Mouse (Mus musculus) heart, adult 9 months (tissue): ENCODE results near the gene Frmpd2.

Experiments used
- DNase-seq, 2 experiments: peaks; one replicate each; pipeline ENCODE4 v3.0.0; 2022; ENCODE audit warnings: low spot score in 2 of 2

Frmpd2 gene

DNA sequence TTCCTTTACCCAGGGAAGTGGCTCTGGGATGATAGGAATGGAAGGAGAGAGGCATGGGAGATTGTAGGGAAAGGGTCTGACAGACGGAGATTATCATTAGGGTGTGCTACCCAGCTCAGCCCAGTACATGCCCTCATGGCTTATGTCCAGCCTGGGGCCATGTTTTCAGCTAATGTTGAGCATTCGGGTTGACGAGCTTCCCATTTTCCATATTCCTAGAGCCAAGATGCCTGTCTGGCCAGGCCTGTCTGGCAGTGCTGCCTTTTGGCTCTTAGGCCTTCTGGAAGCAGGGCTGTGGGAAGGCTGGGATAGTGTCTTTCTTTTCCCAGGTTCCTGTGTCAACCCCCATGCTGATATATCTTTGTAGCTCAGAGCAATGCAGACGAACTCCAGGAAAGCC lies 35.2 kb downstream of the Frmpd2 start:
- DNase-seq, result no peak

DNA sequence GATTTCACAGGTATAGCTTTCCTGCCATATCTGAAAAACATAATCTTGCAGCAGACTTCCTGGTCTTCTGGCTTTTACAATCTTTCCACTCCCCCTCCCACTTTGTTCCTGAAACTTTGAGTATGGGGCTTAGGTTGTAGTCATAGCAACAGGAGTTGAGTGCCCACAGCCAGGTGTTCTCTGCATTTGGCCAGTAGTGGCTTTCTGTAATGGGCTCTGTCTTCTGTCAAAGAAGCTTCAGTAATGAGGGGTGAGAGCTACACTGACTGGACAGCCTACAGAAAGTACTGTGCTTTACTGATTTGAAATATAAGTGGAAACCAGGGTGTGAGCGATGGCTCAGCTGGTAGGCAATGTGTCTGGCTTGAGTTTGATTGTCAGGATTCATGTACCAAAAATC lies 37.2 kb downstream of the Frmpd2 start:
- DNase-seq, result no peak

DNA sequence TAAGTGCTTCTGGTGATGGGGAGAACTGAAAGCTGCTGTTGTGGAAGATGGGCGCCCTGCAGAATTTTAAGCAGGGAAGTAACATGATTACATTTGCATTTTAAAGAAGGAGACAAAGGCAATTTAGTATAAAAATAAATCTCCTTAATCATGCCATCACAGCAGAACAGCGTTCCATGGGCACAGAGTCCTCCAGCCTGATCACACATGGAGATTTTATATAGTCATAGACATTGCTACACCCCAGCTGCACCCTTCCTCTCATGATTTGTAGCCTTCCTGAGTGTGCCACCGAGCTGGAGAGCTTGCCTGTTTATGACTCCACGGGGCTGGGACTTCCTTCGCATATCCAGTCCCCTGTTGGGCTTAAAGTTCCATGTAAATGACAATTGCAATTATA lies 42.4 kb downstream of the Frmpd2 start:
- DNase-seq, result no peak

DNA sequence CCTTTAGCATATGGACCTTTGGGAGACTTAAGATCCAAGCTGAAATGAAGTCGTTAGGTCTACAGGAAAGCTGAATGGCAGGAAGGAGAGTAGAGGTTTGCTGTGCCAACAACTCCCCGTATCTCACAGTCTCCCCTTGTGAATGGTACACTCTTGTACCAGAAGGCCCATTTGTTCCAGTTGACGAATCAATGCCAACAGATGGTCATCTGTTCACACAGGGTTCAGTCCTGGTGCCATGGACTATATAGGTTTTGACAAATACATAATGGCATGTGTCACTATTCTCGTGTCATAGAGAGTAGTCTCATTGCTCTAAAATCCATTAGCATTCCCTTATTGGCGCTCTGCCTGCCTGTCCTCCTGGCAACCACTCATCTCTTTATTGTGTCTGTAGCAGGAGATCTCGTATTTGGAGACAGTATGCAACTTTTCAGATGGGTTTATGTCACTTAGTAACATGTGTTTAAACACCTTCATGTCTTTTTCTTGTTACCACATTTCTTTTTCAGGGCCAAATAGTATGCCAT lies 43.3 kb downstream of the Frmpd2 start:
- no peak for DNase-seq

DNA sequence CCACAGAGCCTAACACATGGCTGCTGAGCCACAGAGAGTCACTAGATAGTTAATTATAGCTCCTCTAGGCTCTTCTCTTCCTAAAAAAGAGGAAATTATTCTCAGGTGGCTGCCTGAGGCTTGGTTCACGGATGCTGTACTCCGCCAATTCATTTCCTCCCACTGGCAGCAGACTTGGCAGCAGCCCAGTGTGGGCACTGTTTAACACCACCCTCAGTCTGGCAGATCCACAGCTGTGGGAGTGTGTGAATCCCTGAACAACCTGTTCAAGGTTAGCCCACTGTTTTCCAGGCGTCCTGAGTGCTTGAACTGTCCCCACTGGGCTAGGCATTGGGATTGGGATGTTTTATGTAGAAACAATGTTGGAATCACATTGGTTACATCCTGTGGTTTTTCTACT lies 50.0 kb downstream of the Frmpd2 start:
- no peak for DNase-seq

DNA sequence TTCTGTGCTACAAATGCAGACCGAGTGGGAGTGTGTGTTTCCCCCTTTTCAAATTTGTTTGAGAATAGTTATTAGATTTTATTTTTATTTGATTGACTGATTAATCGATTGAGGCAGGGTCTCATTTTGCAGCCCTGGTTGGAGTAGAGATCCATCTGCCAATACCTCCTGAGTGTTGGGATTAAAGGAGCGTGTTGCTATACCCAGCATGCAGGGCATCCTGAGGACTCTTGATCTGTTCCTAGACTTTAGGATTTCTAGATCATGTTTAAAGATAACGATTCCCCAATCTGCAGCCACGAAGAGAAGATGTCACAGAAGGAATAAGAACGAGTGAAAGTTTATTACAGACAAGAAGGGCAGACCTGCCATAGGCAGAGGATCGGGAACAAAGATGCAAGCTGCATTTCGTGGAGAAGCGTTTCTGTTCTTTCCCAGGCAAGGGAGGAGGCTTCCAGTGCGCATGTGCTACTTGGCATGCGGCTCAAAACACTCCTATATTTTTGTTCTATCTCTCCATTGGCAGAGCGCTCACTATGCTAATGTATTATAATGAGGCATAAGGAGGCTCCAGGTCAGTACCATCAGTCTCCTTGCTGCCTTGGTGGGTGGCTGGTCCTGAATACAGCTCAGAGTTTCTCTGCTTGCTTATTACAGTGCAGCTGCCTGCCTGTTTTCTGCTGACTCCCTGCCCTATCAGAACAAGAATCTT lies 53.9 kb downstream of the Frmpd2 start:
- DNase-seq, result no peak

DNA sequence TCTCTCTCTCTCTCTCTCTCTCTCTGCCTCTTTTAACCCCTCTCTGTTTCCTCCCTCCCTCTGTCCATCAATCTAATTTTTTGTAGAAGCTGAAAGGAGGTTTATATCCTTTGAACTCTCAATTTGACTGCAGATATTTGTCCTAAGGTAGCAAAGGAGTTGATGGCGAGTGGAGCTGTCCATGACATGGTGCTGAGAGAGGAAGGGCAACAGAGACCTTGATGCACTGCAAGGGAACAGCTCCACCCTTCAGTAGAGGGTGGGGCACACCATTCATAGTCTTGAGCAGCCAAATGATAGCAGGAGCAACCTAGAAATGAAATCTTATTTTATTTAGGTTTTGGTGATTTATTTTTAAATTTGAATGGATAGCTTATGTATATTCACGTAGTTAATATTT lies 55.1 kb downstream of the Frmpd2 start:
- no peak for DNase-seq

DNA sequence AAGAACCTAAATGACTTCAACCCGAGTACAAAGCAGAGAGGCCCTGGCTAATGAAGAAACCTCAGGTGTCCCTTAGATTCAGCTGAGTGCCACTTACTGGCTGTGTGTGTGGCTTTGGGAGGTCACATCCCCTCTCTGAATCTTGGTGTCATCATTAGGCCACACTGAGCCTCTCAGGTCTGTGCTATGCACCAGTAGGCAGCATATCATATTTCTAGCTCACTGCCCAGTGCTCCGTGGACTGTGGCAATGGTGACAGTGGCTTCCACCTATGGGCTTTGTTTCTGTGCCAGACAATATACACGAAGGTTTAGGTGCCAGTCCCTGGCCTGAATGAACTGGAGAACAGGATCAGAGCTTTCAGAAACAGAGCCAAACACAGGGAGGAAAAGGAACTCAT lies 56.4 kb downstream of the Frmpd2 start:
- DNase-seq, result no peak

DNA sequence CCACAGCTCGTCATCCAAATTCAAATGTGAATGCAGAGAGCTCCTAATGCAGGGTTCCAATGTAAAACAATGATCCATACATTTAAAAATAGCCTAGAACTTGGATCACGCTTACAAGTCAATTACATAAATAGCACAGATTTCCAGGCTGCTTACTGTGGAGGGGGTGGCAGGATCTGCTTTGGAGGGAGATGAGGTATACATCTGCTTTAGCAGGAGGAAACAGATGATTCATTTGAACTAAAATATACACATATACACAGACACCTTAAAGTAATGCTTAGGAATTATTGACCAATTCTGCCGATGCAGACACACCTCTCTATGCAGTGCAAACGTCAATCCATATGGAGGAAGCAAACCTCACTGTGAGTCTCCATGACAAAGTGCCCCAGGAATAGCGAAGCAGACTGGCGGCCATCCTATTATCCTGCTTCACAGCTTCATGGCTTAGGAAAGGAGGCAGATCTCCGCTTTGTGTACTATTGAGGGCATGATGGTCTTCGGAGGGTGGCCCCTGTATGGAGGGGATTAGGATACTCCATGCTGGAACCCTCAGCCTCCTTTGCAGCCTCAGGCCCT lies 59.9 kb downstream of the Frmpd2 start:
- no peak for DNase-seq

DNA sequence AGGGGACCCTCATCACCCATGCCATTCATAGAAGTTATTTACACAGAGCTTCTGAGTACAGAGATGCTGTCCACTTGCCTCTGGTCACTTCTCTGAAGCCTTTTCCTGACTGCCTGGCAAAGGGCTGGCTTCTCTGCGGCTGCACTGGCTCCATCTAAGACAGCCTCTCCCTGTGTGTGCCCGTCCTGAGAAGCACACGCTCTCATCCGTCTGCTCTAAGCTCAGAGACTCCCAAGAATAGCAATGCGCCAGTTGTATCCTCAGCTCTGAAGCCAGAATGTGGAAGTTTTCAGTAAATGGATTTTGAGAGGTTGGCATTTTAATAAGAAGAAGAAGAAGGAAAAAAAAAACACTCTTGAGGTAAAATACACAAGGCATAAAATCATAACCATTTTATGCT lies 61.3 kb downstream of the Frmpd2 start:
- no peak for DNase-seq

DNA sequence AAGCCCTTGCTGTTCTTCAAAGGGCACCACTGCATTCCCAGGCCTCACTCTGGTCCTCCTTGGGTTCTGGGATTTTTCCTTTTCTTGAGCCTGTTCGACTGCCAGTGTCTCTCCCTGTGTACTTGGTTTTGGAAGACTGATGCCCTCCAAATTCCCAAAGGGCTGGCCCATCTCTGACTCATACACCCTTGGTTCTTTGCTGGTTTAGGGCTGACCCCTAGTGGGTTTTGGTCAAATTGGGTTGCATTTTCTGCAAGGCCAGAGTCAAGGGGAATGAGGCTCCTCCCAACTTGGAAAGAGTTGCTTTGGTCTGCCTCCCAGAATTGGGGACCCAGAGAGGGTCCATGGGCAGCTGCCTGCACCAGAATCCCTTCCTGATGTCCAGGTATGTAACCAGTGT lies 62.0 kb downstream of the Frmpd2 start:
- peak; percentile 13 to 22 for DNase-seq

DNA sequence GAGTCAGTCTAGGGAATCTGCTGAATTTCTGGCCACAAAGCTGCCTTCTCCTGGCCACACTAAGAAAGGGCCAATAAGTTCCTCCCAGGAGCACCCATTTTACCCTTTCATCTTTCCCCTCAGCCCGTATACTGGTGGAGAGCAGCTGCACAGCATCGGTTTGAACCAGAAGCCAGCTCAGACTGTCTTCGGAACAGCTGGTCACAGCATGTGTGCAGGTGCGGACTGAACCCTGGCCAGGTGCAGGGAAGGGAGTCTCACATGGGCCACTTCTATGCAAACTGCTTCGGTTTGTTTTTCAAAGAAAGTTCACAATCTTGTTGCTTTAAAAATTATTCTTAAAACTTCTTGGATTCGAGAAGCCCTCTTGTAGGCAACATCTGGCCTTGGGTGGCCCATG lies 63.8 kb downstream of the Frmpd2 start:
- no peak for DNase-seq

DNA sequence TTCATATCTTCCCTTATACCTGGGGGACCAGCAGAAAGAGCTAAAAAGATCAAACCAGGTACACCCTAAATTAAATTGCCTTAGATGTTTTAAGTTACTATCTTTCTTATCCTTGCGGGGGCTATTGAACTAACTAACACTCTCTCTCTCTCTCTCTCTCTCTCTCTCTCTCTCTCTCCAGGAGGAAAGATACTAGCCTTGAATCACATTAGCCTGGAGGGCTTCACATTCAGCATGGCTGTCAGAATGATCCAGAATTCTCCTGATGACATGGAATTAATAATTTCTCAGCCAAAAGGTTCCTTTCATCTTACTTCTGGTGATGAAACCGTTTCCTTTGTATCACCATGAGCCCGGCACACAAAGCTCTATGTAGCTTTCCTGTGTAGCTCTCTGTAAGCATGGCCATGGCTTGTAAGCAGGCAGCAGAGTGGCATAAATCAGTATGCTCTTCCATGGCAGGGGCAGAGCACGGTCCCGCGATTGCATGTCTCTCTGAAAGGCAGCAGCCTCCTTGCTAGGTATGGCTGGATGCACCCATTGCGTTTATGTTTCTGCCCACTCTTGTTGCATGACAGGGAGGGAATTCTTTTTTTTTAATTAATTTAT lies 68.2 kb downstream of the Frmpd2 start:
- no peak for DNase-seq

DNA sequence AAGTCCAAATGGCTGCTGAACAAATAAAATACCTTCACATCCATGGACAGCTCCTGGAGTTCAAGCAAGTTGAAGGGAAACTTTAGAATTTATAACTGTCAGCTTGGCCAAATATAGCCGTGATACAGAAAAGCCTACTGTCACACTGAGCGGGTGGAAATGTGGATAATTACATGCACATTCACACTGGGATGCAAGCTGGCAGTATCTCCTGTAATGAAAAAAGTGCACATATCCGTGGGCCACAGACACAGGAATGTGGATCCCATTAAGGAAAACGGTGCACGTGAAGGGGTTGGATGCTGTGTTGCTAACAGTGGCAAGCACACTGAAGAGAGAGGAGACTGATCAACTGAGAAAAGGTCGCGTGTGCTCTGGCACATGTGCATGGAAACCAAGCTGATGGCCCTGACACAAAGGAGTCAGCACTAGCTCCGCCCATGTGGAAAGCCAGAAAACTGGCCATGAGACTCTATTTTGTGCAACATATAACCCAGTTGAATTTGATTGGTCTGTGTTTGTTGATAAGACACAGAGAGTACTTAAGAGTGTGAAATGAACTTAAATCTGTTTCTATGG lies 74.2 kb downstream of the Frmpd2 start:
- DNase-seq, result no peak

DNA sequence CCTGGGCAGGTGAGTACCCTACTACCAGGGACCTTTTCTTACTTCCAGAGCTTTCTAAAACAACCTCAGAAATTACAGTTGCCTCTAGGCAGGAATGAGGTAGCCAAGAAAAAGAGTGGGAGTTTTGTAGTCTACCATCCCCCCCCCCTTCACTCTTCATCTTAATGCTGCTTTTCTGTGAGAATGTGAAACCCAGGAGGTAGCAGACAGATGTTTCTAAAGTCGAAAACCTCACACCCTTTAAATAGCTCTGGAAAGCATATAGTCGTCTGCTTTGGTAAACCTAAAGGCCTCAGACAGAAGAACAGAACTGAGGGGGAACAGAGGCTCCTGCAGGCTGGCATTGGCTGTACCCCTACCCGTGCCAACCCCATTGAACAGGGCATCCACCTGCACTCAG lies 77.2 kb downstream of the Frmpd2 start:
- no peak for DNase-seq

DNA sequence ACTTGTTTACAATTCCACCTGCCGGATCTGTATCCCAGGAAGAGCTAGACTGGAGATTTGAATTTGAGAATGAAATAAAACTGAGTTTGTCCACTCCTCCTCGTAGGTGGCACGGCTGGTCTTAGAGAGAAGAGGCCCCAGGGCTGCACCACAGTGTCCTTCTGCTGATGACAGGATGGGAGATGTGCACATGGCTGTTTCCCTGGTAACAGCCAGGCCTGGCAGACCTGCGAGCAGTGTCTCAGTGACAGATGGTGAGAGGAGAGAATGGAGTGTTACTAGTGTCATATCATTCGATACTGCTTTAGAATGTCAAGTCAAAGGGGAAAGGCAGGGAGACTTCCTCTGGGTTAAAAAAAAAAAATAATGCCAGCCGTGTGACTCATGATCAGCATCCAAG lies 78.4 kb downstream of the Frmpd2 start:
- DNase-seq, result no peak

DNA sequence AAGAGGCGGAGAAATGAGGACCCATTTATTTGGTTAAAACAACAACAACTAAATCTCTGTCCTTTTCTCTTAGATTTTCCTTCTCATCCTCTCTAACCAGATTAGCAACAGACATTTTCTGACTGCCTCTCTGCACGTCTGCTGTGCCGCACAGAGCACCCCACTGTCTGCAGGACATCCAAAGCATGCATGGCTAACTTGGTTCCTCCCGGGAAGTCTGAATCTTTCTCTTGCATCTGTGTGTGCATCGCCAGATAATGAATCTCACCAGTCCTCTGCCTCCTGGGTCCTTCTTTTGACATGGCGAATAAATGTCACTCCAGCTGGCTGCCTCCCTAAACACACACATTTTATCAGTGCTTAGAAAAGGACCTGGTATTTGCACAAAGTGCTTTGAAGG lies 99.2 kb downstream of the Frmpd2 start:
- DNase-seq, result no peak

DNA sequence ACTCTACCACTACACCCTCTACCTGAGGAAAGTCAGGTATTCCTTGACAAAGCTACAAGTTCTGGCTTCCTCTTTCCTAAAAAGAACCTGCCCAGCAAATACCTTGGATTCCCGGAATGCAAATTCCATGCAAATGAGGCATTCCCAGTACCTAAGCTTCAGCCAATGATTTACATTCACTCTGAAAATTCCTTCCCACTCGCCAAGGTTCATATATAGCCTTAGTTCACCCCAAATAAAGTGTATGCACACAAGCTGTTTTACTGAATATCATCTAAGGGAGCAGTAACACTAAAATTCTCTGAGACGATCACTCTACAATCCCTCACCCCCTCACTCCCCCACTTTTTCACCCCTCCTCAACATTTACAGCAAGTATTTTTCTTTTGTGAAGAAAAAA lies 102.1 kb downstream of the Frmpd2 start:
- DNase-seq, result no peak

DNA sequence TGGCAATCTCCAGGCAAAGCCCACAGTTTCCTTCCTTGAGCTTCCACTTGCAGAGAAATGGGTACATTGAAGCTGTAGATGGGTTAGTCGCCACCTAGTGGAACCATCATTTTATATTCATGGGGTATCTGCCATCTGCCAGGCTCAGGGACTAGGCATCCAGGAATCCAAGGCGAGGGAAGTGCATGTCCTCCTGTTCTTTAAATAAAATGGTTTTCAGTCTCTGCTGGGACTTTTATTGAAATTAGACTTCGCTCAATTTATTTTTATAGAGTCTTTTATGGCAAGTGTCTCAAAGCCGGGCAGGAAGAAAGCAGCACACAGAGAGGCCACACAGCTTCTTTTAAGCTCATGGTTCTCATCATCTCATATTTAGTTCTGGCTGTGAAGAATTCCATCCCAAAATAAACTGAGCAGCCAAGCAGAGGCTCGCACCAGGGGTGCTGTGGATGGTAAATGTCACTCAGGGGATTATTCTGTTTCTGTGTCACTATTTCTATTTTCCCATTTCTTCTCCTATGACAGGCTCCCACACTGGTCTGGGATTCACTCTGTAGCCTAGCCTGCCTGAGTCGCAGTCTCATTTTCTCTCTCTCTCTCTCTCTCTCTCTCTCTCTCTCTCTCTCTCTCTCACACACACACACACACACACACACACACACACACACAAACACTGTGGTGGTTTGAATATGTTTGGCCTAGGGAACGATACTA lies 108.4 kb downstream of the Frmpd2 start:
- DNase-seq, result no peak

DNA sequence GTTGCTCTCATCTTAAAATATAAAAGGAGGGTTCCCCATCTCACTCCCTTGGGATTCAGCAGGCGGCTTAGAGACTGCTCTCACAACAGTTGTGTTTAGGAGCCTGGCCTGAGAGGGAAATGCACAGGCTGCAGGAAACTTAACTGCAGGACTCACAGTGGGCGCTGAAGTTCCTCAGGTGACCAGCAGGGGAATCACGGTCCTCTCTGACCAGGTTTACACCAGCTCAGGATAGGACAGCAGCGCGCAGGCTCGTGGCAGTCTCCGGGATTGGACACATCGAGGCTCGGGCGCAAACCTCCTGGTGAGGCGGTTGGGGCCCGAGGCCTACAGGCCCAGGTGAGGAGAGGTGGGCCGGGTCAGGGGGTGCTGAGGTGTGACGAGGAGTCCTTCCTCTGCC lies 117.5 kb downstream of the Frmpd2 start, which contains the start of gene Ptpn20:
Ptpn20 (plus strand) TSS at position 257 of the 400 bp plus-strand sequence.
- DNase-seq, result no peak

DNA sequence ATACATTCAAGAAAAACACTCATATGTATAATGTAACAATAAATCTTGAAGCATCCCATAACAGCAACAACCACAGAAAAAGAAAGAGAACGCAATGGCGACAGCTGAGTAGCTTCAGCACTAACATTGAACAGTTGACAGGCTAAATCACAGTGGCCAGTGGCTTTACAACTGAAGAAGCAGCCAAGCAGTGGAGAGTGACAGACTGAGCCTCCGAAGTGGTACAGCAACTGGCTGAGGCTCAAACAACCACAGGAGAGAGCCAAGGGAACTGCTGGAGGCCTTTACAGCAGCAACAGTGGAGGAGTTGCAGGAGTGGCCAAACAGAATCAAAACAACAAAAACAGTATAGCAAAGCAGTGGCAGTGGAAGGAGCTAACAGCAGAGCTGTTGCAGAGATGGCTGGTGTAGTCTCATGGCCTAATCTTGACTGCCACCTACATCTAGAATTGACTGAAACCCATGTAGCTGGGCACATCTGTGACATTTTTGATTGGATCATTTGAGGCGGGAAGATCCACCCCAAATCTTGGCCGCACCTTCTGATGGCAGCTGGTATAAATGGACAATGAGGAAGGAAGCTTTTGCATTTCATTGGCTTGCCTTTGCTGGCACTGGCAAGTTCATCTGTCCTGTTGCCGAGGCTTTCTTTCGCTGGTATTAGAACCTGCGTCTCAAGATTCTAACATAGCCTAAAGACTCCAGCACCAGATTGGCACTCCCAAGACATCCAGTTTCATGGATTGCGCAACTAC lies 127.1 kb downstream of the Frmpd2 start:
- DNase-seq, result no peak
